Mouse (Mus musculus) erythroblast, embryonic 14.5 days (primary cell): ENCODE results near the gene Rab4a. TPM values are rescaled to one million over a fixed set of nuclear protein-coding genes. Genes with fewer than 3 reads are reported as not detected.

Source experiments
- H3K27me3 ChIP-seq: 2 replicates; pipeline ENCODE4 v1.6.1; 2012; ENCODE audit warnings: inconsistent platforms; ENCODE audit not compliant: control insufficient read depth
- H3K36me3 ChIP-seq: 2 replicates; pipeline ENCODE4 v1.6.1; 2012; ENCODE audit warnings: mild to moderate bottlenecking, inconsistent platforms; ENCODE audit not compliant: control insufficient read depth
- H3K4me1 ChIP-seq: 2 replicates; pipeline ENCODE4 v1.6.1; 2012; ENCODE audit warnings: inconsistent platforms; ENCODE audit not compliant: control insufficient read depth
- H3K4me3 ChIP-seq: replicated peaks from 2 replicates; pipeline ENCODE3; 2012; ENCODE audit warnings: moderate library complexity, mild to moderate bottlenecking, inconsistent platforms
- H3K9me3 ChIP-seq: 2 replicates; pipeline ENCODE4 v1.6.1; 2012; ENCODE audit warnings: low read length, inconsistent platforms, mixed read lengths; ENCODE audit not compliant: control insufficient read depth
- GATA1 ChIP-seq: IDR thresholded peaks from 2 replicates; pipeline ENCODE4 v1.6.1; 2012; ENCODE audit warnings: low read length, inconsistent platforms, mixed read lengths
- TAL1 ChIP-seq: IDR thresholded peaks from 3 replicates; pipeline ENCODE4 v1.6.1; 2012; ENCODE audit warnings: low read length, inconsistent platforms, mixed read lengths
- polyA plus RNA-seq: library from polyadenylated mRNA; stranded (reverse); fragments of >175 nt; gene quantifications from 2 replicates; pipeline ENCODE4 v1.2.3, GENCODE M21; 2012

The Rab4a gene
- 0.17 and 0.34 TPM in 2 replicates for polyA plus RNA-seq

GRCm38 (mm10) chr8:123805718-123806373 is at the start of gene Rab4a:
Gene Rab4a, plus strand, starts transcription at chr8:123805985.
- Histone ChIP-seq H3K36me3 (peaks cover 3% of the 10 kb centered on the region), H3K4me1 (peaks cover 42% of the 10 kb centered on the region), H3K9me3 (peaks cover 3% of the 10 kb centered on the region; the same call in 1 of the 2 replicates), H3K4me3 (peak within 1 kb of the TSS; percentile 80), H3K27me3 (no peaks in the 10 kb centered on the region)
- TF ChIP-seq GATA1 (no peak), TAL1 (no peak)

- Histone ChIP-seq H3K36me3 (no peaks in the 10 kb centered on the region), H3K4me3 (no peak overlapping the region), H3K27me3 (peaks cover 19% of the 10 kb centered on the region), H3K9me3 (no peaks in the 10 kb centered on the region), H3K4me1 (no peaks in the 10 kb centered on the region)
- TF ChIP-seq GATA1 (no peak), TAL1 (no peak)
These were observed 48.9 kb upstream of the Rab4a start for GRCm38 (mm10) chr8:123756901-123757300.

GRCm38 (mm10) chr8:123758935-123759334 is 46.9 kb upstream of the Rab4a start:
- Histone ChIP-seq H3K36me3 (no peaks in the 10 kb centered on the region), H3K27me3 (peaks cover 15% of the 10 kb centered on the region), H3K4me3 (no peak overlapping the region), H3K4me1 (no peaks in the 10 kb centered on the region), H3K9me3 (no peaks in the 10 kb centered on the region)
- TF ChIP-seq TAL1 = no peak

- no peak overlapping the region for H3K4me3 ChIP-seq
- no peaks in the 10 kb centered on the region for H3K4me1 ChIP-seq
- H3K36me3 ChIP-seq = no peaks in the 10 kb centered on the region
- TF ChIP-seq GATA1 = no peak
- TF ChIP-seq TAL1 = no peak
- peaks cover 6% of the 10 kb centered on the region; the same call in 1 of the 2 replicates for H3K27me3 ChIP-seq
- H3K9me3 ChIP-seq = no peaks in the 10 kb centered on the region
These were observed 45.9 kb upstream of the Rab4a start for GRCm38 (mm10) chr8:123759933-123760332.

GRCm38 (mm10) chr8:123760579-123760978 is 45.2 kb upstream of the Rab4a start:
- no peaks in the 10 kb centered on the region for H3K9me3 ChIP-seq
- peaks cover 3% of the 10 kb centered on the region; the same call in 1 of the 2 replicates for H3K27me3 ChIP-seq
- H3K4me3 ChIP-seq = no peak overlapping the region
- no peaks in the 10 kb centered on the region for H3K4me1 ChIP-seq
- TF ChIP-seq GATA1 (no peak), TAL1 (no peak)
- H3K36me3 ChIP-seq = no peaks in the 10 kb centered on the region

- Histone ChIP-seq H3K4me3 (no peak overlapping the region), H3K27me3 (peaks cover 3% of the 10 kb centered on the region; the same call in 1 of the 2 replicates), H3K36me3 (no peaks in the 10 kb centered on the region), H3K4me1 (no peaks in the 10 kb centered on the region), H3K9me3 (no peaks in the 10 kb centered on the region)
- no peak for TF ChIP-seq GATA1
- TF ChIP-seq TAL1 = no peak
These were observed 44.4 kb upstream of the Rab4a start for GRCm38 (mm10) chr8:123761266-123761882.

- peaks cover 3% of the 10 kb centered on the region; the same call in 1 of the 2 replicates for H3K27me3 ChIP-seq
These were observed 43.9 kb upstream of the Rab4a start for GRCm38 (mm10) chr8:123761883-123762270.

GRCm38 (mm10) chr8:123763355-123763754 is 42.4 kb upstream of the Rab4a start:
- no peaks in the 10 kb centered on the region for H3K9me3 ChIP-seq
- no peak for TF ChIP-seq GATA1
- no peak for TF ChIP-seq TAL1
- no peaks in the 10 kb centered on the region for H3K36me3 ChIP-seq
- H3K4me1 ChIP-seq = no peaks in the 10 kb centered on the region
- H3K27me3 ChIP-seq = peaks cover 3% of the 10 kb centered on the region; the same call in 1 of the 2 replicates
- H3K4me3 ChIP-seq = no peak overlapping the region

More at GRCm38 (mm10) chr8:123761883-123762270, 43.9 kb upstream of the Rab4a start:
- Histone ChIP-seq H3K36me3 (no peaks in the 10 kb centered on the region), H3K4me3 (no peak overlapping the region), H3K4me1 (no peaks in the 10 kb centered on the region), H3K9me3 (no peaks in the 10 kb centered on the region)
- TF ChIP-seq GATA1 (no peak), TAL1 (no peak)

- Histone ChIP-seq H3K4me1 (no peaks in the 10 kb centered on the region), H3K9me3 (no peaks in the 10 kb centered on the region), H3K27me3 (peaks cover 3% of the 10 kb centered on the region; the same call in 1 of the 2 replicates), H3K4me3 (no peak overlapping the region), H3K36me3 (no peaks in the 10 kb centered on the region)
- no peak for TF ChIP-seq GATA1
- TF ChIP-seq TAL1 = no peak
These were observed 41.1 kb upstream of the Rab4a start for GRCm38 (mm10) chr8:123764671-123765070.
